Mouse (Mus musculus): ENCODE results near the gene Cdh7. TPM values are rescaled to one million over a fixed set of nuclear protein-coding genes. Genes with fewer than 3 reads are reported as not detected.
"Not testable (repeated sequence)": the region's sequence is repeated elsewhere in the genome, so short reads cannot be mapped to it uniquely, and the experiment has no call there.

The Cdh7 gene
- total RNA-seq (2021) = under 1 TPM; 0.10 TPM
- long read RNA-seq, experiment 1 = 0 reads
- long read RNA-seq, experiment 2 = 0 reads

DNA sequence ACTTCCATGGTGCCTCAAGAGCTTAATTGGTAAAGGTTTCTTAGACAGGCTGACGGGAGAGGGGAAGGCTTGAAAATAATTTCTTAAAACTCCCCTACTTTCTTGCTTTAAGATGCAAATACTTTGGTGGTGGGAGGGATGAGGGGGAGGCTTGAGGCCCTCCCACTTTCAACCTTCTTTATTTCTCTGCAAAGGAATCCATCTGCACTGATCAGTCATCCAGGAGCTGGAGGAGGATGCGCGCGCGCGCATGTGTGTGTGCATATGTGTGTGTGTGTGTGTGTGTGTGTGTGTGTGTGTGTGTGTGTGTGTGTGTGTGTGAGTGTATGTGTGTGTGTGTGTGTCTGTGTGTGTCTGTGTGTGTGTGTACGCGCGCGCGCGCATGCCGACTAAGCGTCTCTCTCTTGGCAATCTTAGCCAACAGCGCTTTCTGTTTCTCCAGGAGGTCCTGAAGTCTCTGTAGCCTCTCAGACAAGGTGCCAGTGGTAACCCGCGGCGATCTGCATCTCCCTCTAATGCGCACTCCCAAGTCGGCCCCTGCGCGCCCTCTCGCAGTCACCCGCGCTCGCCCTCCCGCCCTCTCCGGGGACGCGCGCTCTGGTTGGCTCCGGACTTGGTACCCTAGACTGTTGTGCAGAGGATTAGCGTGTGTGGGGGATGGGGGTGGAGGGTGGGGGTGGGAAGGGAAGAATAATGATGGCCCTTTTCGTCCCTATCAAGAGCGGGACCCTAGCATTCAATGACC lies at the start of gene Cdh7:
Gene Cdh7, plus strand, starts transcription at position 368 of the 745 bp plus-strand sequence.
- no peak for DNase-seq

DNA sequence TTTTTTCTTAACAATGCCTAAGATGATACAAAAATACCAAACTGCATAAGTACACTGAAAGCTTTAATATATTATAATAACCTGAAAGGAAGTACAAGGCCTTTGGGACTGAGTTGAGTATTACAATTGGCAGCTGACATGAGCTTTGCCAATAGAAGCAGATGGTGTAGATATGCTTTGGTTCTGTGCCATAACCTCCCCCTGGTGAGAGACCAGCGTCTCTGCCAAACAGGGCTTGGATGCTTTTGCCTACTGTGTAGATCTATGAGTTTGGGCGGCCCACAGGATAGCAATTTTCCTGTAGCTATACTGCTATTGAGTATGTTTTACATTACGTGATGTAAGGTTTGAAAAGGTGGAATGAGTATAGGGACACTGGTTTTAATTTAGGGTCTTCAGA lies 49.6 kb upstream of the Cdh7 start:
- no peak for DNase-seq

DNA sequence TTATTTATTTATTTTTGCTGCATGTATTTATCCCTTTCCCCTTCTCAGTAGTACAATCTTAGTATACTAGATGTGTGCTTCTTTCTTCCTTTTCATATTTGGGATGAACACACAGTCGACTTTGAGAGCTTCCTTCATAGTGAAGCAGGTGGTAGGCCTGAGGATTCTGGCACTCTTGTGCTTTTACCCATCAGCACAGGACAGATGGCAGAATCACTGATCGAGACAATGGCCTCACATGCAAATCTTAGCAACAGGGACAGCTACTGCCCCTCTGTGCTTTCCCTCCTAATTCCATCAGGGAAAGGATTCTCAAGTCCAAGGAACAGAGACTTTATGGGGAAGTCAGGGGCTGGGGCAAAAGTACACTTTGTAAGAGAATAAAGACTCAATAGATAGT lies 33.7 kb upstream of the Cdh7 start:
- DNase-seq = no peak

DNA sequence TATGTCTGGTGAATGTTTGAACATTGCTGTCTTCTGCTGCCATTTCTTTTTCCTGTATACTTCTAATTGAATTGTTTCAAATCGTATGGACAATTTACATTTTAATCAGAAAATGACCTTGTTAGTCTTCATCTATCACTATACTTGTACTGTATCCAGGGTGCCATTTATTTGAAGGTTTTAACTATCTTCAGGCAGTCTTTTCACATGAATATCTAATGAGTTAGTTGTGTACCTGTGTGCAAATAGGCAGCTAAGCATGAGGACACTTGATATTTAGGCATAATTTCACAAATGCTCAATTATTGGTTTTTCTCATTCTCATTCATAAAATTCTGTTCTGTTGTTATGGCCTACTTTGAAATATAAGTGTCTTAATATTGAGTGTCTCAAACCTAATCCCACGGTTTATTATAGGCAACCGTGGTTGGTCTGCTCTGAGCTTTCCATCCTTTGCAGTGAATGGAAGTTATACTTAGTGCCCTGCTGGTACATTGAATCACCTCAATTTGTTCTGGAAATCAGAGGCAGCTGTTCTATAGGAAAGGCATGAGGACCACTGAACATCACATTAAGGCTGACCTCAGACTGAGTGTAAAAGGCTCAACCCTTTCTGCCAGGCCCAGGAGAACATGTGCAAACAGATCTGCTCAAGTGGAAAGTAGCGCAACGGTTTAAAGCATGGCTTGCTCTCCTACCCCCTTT lies 10.4 kb upstream of the Cdh7 start:
- no peak for DNase-seq

DNA sequence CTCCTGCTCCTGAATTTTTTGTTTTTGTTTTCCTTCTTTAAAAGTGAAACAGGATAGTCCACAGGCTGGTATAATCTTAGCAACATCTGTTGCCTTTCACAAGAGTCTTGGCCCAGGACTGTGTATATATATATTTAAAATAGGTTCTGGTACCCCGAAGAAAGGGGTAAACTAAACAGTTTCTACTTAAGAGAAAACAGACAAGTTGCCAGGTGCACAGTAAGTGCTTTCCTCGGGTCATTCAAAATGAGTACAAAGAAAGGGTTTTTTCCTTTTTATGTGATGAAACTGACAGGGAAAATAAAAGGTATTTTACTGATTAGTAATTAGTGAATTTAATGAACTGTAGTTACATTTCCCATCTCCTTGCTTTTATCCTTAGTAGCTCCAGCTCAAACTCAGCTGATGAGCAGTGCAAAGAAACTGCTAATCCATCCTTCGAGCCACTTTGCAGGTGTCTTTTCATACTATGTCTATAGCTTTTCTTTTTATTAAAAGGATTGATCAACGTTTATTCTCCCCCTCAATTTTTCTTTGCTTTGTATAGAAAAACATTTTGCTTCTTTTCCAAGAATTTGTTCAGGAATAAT lies 9.7 kb upstream of the Cdh7 start:
- DNase-seq = no peak

DNA sequence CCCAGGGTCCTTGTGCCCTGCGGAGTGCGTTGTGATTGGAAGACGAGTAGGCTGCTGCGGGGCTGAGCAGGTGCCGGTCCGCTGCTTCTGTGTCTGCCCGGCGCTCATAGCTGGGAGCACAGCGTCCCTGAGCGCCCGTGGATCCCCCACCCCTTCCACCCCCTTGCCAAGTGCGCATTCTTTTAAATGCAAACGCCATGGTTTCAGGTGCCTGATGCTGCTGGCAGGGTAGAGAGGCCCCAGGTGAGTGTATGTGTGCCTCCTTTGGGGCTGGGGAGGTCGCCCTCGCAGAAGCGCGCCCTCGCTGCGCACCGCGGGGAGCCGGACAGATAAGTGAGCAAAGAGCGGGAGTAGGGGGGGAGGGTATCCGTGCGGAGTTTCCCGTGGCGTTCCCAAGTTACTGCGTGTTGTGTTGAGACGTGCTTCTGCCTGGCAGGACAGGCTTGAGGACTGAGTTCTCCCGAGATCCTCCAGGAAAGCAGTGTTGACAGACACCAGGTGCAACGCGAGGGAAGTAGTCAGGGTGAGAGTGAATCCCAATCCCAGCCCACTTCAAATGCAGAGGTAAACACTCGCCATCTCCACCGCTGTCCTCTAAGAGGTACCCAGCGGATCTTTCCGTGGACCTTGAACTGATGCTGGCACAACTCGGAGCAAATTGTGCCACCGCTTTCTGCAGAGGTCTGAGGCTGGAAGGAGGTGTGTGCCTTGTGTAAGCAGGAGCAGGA lies 742 bp downstream of the Cdh7 start:
- DNase-seq = no peak

DNA sequence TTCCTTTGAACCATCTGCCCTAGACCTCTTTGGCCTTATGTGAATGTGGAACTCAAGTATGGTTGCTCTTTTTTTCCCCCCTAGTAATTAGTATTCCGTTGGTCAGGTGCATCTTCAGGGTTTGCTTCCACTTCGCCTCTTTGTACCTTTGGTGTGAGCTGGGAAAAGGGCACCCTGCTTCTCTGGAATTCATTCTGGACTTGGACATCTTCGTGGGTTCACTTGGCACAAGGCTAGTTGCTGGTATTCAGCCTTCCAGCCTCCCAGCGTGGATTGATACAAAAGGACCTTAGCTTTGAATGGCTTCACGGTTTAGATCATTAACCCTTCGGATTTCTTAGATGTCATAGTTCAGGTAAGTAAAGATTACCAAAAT lies 1.3 kb downstream of the Cdh7 start:
- DNase-seq = no peak

DNA sequence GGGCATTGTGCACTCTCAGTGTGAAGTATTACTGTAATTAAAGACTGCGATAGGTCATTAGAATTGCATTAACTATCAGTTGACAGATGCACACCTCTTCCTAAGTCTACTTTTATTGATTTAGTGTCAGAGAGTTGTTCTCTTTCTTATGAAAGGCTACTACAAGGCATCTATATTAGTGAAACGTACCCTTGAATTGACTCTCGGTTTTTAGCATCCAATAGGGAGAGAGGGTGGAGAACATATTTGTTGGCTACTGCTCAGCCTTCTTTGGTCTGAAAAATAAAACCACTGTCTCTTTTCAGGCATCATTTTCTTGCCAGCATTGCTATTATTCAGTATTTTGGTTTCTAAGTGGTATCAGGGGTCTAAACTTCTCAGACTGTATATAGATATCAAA lies 2.5 kb downstream of the Cdh7 start:
- no peak for DNase-seq

DNA sequence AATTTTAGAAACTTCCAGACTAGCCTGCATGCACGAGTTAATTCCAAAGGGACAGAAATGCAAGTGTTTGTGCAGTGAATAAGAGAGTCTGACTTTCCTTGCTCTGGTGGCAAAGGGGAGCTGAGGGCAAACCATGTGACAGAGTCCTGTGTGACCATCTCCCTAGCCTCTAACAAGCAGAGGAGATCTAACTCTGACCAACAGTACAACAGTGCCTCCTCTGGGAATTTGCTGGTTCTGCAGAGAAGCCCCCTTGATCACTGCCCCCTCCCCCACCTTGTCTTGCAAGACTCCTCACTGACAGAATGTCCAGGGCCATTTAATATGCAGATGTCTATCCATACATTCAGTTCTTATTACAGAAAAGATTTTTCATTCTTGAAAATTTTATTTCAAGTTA lies 3.2 kb downstream of the Cdh7 start:
- DNase-seq = no peak

DNA sequence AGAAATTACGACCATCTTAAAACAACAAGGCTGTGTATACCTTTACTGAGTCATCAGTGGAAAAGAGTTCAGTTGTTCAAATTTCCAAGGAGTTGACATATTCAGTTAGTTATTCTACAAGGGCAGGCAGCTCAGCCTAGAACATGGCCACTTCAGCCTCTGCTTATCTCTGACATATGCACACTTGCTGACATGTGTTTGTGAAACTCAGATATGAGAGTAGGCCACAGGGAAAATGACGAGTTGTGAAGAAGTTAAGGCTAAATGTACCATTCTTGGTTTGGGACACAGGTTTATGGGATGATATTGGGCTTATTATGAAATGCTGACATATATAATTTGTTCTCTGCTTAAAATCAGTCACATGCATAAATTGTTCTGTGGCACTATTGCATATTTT lies 7.3 kb downstream of the Cdh7 start:
- no peak for DNase-seq

DNA sequence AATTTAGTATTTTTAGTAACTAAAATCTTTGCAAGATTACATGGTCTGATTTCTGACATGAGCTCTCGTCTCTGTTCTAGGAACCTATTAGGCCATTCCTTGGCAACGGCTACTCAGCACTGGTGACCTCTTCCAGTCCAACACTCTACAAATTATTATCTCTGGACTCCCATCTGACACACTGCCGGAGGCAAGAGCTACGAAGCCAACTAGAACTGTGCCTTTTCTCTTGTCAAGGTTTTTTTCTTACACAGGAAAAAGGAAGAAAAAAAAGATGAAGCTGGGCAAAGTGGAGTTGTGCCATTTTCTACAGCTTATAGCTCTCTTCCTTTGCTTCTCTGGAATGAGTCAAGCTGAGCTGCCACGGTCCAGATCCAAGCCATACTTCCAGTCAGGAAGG lies 11.7 kb downstream of the Cdh7 start:
- DNase-seq = no peak

DNA sequence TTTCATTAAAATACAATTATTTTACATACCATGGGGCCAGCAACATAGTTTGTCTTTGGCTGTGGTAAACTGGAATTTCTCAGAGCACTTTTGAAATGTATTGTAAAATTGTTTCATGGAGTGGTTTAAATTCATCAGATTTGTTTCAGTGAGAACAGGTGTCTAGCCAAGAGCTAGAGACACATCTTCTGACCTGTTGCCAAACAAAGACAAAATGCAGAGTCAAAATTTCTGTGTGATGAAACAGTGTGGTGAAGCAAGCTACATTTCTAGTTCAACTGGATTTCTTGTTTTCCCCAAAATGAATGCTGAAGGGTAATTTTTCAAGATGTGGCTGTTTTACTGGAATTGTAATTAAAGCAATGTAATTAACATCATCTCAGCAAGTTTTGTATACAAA lies 22.2 kb downstream of the Cdh7 start:
- DNase-seq = no peak

DNA sequence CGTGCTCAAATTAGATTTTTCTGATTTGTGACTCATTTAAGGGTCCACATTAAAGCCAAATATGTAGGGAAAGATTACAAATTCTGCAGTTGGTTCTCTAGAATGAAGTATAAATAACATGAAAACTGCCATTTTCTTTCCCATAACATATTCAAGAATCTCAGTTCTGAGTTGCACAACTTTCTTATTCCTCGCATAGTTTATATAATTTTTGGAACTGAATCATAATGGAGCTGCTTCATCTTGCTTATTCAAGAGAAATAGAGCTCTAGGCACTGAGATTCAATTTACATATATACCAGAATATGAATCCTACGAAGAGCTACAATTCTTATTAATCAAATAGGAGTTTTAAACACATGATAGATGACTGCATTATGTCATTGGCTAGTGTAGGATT lies 22.8 kb downstream of the Cdh7 start:
- DNase-seq = no peak

DNA sequence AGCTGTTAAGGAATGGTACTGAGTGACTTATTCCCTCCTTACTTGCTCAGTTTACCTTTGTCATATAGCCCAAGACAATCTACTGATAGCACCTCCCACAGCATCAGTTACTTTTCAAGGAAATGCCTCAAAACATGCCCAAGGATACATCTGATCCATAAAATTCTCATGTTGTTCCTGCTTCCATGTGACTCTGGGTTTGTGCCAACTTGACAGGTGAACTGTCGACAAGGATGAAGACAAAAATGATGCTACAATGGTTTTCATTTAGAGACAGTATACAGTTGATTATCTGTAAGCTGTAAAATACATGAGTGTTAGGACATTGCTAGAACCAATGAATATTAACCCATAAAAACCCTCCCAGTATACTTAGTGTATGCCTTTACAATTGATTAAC lies 29.9 kb downstream of the Cdh7 start:
- DNase-seq = no peak

DNA sequence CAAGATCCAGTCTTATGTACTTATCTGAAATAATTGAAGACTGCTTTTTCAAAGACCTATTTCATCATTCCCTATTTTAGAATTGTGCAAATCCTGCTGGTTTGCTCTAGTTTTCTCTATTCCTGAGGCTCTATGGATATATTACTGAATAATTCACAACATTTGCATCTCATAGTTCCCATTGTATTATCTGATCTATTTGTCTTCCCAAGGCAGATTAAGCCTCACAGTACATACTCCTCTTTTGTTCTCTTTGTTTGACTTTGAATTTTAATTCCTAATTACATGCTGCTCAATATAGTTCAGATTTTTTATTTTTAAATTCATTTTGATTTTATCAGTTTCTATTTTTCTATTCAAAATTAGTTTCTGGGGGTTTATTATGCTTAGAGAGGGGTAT lies 74.1 kb downstream of the Cdh7 start:
- DNase-seq = no peak

DNA sequence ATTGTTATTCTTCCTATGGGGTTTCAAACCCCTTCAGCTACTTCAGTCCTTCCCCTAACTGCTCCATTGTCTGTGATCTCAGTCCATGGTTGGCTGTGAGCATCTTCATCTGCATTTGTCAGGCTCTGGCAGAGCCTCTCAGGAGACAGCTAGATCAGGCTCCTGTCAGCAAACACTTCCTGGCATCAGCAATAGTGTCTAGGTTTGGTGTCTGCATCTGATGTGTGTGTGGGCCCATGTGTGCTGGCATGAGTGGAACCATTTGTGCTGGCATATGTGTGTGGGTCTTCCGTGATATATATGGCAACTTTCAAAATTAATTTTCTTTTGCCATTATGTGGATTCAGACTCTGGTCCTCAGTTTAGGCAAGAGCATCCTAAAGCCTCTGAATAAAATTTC lies 85.2 kb downstream of the Cdh7 start:
- no peak for DNase-seq

DNA sequence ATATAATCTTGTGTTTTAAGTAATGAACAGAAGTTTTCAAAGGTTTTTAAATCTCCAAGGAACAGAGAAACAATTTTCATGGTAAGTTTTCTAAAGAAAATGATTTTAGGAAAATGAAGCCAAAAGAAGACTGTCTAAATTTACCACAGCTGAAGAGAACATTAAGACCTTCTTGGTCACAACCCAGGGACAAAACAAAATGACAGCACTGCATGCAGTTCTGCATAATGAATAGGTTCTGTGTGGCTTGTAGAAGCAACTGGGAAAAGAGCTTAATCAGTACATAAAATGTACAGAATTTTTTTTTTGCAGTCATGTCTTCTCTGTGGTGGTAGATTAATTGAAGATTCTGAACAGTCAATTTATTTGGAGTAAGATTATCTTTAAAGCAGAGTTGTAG lies 96.2 kb downstream of the Cdh7 start:
- DNase-seq = no peak

DNA sequence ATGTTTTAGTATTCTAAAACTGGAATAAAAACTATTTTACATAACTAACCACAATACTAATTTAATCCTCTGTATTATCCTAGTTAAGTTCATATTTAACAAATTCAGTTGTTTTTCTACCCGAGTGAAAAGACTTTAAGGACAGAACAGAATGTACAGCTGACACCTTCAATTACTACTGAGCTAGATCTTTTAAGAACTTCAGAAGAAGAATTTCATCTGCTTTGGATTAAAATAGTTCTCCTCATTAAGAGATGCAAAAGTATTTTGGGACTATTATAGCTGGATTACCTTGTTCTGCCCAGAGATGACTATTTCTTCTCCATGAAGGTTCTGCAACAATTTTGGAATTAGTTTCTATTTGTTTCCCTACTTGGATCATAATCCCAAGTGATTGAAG lies 135.8 kb downstream of the Cdh7 start:
- no peak for DNase-seq

DNA sequence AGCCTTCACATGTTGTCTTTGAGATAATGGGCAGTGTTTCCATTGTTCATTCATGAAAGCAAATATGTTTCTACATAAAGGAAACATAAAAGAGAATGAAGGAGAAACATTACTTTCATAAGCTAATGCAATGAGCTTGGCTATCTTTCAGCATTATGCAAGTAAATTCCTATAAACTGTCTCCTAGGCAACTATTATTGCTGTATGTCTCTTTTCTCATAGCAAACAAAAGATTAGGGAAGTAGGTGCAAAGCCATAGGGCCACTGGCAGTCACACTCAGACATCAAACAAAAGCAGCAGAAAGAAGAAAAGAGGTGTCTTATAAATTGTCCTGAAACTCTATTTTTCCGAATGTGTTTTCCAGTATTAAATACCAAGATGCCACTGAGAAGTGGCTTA lies 136.6 kb downstream of the Cdh7 start:
- DNase-seq = no peak

DNA sequence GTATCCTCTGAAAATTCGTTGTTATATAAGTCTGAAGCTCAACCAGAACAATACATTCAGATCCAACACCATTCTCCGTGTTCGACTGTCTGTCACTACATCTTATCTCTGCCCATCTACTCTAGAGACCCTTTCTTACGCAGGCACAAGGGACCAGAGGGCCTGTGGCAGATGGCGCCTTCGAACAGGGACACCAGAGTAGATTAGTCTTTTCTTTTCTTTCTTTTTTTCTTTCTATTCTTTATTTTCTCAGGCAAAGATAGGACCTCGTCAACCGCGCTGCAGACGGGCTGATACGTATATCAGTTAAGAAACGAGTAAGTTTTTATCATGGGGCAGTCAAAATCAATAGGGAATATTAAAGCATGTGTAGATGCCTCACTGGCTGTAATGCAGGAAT lies 189.2 kb downstream of the Cdh7 start:
- DNase-seq = not testable (repeated sequence)

Data from adrenal gland, postnatal 36 days (tissue).